Mouse (Mus musculus) left cerebral cortex, postnatal 25 days (tissue): Measurements from ENCODE around the gene Golga4. TPM values are rescaled to one million over a fixed set of nuclear protein-coding genes. Genes with fewer than 3 reads are reported as not detected.

Experiments
- DNase-seq, 2 experiments: peaks; one replicate each; pipeline ENCODE4 v3.0.0; 2022; ENCODE audit warnings: low spot score in 2 of 2, mixed read lengths in 1 of 2
- intact Hi-C: fragments of 180-260 bp; cut with DNase I; formaldehyde crosslinking; loops from one replicate; pipeline ENCODE4 v1.15.1; 2025
- total RNA-seq, 2 experiments: library from RNA; stranded (reverse); gene quantifications; 2 replicates each; pipeline ENCODE4 v1.2.3; 2021

The Golga4 gene
- total RNA-seq, 2 experiments from 2014 or later = 85.3 to 104 TPM

DNA sequence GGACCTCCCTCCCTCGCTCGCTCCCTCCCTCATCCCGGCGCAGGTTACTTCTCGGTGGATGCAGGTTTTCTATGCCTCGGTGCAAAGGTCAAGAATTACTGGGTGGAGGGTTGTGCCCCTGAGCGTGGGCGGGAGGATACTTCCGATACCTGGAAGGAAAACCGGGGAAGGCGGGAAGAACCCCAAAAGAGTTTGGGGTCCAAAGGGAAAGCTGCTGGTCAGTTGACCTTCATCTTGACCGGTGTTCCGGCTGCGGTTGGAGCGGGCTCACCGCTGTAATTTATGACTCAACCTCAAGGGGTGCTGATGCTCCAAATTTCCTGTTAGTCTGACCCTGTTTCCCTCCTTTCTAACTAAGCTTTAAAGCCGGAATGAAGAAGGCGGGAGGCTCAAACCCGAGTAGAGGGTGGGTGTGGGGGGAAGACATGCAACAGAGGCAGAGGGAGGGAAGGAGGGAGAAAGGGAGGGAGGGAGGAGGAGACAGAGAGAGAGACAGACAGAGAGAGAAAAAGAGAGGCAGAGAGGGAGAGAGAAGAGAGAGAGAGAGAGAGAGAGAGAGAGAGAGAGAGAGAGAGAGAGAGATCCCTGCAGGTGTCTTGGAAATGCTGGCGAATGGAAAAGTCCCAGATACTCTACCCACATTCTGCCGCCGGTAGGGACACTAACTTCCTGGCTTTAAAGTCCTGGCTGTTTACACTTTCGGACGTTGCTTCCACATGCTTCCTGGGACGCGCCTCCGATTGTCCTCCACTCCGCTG lies 17.8 kb upstream of the Golga4 start:
- intact Hi-C loops = loop anchor here (2.0 kb wide), 1 partner anchor 436 kb away; no protein-coding TSS in a partner anchor
- peak in 1 of 2 experiments; percentile 24 for DNase-seq

DNA sequence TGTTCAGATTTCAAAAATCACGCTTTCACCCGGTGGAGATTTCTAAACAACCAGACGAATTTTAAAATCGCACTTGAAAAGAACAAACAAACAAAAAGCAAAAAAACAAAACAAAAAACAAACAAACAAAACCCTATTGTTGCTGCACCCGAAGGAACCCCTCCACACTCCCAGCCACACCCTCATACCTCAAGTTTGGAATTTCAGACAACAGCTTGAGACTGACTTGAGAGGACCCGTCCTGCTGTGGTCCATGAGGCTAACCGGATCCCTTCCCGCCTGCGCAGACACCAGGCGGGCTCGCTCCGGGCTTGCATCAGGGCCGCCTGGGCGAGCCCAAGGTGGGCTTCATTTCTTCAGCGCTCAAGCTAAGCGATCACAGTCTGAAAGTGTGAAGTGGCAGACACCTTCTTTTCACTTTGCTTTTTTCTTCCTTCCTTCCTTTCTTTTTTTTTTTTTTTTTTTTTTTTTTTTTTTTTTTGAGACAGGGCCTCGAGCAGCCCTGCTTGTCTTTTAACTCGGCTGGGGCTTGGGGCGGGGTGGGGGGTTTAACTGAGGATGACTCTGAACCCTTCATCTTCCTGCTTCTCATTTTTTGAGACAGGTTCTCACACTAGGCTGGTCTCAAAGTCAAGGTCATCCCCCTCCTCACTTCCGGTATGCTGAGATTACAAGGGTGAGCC lies 17.0 kb upstream of the Golga4 start:
- no peak for DNase-seq
- intact Hi-C loops = loop anchor here (1.0 to 2.0 kb wide), 2 partner anchors 390 to 436 kb away; no protein-coding TSS in a partner anchor

DNA sequence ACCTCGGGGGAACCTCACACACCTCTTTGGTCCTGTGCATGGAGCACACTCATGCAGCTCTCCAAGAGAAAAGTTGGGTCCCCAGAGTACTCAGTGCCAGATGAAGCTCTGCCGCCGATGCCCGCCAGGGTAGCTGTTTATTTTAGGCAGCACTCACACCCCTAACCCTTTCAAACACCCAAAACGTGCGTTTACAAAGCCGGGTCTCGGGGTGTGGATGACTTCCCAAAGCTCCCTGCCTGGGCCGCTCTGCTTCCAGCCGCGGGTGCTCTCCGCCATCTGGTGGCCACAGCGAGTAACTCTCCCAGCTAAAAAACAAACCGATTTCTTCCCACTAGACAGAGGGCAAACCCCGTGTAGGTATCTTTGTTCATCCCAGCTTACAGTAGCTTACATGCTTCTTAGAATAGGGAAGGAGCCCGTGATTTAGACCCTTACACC lies 16.5 kb upstream of the Golga4 start:
- intact Hi-C loops = loop anchor here (1.0 to 2.0 kb wide), 2 partner anchors 390 to 437 kb away; no protein-coding TSS in a partner anchor
- DNase-seq = peak; percentile 66 to 71

DNA sequence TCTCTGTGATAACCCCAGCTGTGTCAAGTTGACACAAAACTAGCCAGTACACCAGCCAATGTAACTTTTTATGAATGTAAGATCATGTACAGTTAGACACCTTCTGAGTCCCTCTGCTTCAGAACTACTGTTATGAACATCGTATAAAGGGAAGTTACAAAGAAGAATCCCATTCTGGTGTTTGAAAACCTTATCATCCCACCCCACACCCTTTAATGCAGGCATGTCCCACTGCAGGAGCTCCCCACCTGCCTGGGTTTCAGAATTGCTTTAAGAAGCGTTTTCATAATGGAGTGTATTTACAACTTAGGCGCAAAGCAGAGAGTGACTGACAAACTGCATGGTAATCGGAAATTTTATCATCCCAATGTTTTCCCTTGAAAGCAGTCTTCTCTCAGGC lies 14.9 kb upstream of the Golga4 start:
- DNase-seq = no peak
- intact Hi-C loops = no loop called here

DNA sequence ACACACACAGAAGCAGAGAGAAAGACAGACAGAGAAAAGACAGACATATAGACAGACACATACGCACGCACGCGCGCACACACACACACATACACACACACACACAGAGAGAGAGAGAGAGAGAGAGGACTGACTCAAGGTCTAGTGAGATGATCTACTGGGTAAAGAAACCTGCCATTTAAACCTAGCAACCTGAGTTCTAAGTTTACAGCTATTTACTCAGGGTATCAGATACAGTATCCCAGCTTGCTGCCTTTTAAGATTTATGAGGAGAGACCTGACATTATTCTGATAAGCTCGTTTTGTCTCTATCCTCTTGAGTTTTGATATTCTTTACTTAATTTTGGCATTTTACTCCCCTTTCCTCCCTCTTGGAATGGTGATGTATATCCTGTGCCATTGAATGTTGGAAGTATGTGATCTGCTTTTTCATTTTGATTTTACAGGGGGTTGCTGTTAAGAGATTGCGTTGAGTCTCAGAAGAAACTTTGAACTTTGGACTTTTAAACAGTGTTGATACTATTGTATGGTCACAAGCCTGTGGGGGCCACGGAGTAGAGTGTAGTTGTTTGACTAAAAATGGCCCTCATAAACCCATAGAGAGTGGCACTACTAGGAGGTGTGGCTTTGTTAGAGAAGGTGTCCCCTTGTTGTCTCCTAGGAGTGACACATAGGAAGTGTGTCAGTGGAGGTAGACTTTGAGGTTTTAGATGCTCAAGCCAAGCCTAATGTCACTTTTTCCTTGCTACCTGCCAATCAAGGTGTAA lies 13.0 kb upstream of the Golga4 start:
- DNase-seq = no peak
- intact Hi-C loops = no loop called here

DNA sequence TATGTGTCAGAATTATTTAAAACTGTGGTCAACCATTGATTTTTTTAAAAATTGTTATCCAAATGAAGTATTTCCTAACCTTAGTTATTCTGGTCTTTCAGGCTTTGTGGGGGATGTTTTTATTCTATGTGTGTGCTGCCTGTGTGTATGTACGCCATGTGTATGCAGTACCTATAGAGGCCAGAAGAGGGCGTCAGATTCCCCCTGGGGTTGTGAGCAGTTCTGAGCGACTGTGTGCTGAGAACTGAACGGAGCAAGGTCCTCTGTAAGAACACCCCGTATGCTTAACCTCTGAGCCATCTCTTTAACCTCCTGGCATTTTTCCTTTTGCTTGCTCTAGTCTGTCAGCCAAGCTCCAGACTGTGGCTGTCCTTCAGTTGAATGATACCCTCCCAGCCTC lies 12.0 kb upstream of the Golga4 start:
- intact Hi-C loops = no loop called here
- no peak for DNase-seq

DNA sequence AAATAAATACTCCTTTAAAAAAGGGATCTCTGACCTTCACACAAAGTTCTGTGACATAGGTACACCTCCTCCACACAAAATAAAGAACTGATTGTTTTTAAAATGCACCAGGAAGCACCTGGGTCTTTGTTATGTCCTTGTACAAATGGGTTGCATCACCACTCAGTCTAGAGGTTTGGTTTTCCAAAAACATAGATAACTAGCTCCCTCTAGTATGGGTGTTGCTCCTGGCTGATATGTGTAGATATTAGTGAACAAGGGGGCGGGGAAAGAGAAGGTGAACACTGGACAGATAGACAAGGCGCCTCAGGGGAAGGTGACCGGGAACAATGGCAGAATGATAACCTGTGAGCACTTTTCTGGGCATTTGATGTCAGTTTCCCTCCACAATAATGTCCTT lies 10.1 kb upstream of the Golga4 start:
- intact Hi-C loops = no loop called here
- DNase-seq = no peak

DNA sequence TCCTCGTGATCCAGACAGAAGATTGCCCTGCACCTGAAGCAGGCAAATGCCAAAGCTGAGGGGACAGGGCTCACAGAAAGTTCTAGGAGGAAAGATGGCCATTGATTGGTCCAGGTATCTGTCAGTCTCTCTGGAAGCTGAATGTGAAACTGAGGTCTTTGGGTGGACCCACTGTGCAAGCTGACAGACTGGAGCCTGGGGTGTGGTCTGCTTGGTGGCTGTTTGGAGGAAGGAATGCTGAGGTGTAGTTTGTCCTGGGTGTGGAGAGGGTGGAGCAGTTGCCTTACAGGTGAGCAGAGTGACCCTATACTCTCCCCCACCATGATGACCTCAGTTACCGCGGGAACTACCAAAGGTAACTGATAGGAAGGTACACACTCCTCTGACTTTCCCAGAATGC lies 9.1 kb upstream of the Golga4 start:
- intact Hi-C loops = no loop called here
- no peak for DNase-seq

DNA sequence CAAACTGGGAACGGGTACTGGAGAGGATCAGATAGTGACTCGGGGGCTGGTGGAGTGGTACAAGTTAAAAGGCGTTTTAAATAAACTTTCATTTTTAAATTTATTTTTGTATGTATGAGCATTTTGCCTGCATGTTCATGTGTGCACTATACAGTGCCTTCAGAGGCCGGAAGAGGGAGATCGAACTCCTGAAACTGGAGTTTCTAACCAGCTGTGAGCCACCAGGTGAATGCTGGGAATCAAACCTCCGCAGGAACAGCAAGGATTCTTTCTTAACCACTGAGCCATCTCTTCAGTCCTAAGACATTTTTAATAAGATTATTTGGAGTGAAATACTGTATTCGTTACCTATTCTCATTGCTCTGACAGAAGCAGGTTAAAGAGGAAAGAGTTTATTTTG lies 8.0 kb upstream of the Golga4 start:
- no peak for DNase-seq
- intact Hi-C loops = no loop called here

DNA sequence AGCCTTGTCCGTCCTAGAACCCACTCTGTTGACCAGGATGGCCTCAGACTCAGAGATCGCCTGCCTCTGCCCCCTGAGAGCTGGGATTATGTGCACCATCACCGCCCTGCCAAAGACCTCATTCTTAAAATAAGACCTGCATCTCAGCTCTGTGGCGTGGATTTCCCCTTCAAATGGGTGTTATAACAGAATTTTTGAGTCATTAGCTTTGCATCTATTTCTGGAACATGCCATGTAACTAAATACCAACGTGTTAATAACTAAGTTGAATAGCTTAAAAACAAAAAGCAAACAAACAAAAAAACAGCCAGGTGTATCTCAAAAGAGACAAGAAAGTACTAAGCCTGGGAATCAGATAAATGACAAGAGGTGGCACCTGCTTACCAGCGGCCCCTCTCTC lies 5.1 kb upstream of the Golga4 start:
- intact Hi-C loops = no loop called here
- DNase-seq = no peak

DNA sequence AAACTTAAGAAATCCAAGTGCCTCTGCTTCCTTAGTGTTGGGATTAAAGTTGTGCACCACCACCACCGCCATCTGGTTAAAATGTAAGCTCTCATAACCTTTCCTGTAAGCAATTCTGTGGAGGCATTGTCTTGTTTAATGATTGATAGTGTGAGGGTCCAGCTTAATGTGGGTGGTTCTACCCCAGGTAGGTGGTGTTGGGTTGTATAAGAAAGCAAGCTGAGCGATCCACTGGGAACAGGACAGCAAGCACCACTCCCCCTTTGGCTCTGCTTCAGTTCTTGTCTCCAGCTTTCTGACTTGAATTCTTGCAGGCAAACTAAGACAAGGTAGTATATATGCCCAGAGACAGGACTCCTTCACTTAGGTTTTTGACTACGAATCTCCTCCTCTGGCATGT lies 1.4 kb upstream of the Golga4 start:
- DNase-seq = no peak
- intact Hi-C loops = loop anchor here (5.0 kb wide), 1 partner anchor 462 kb away; the partner anchor contains the start of gene Azi2

DNA sequence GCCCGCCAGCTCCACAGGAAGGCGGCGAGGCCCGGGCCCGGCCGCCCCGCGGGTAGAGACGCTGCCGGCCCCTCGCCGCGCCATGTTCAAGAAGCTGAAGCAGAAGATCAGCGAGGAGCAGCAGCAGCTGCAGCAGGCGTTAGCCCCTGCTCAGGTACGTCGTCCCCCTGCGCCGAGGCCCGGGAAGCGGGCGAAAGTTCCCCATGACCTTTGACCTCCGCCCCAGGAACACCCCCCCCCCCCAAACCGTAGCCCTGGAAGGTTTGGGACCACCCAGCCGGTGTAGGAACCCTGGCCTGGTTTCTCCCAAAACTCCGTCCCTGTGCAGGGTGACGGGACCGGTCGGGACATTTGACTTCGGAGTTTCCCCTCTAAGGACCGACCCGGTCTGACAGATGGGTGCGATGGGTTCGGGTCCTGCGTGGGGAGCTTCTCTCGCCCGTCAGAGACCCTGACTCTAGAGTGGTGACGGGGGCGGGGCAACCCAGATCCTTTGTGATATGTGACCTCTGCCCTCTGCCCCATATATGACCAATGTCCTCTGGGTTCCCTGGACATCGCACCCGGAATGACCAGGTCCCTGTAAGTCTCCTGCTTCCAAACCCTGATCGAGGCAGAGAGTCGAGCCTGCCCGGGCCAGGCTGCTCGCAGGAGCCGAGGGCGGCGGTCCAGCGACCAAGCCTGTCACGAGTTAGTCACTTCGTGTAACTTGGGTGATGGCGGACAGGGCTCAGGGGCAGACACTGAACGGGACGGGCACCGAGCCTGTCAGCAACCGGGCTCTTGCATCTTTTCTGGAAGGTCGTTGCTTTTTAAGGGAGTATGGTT lies 551 bp downstream of the Golga4 start:
- intact Hi-C loops = loop anchor here (5.0 kb wide), 1 partner anchor 464 kb away; the partner anchor contains the start of gene Azi2
- peak in 1 of 2 experiments; percentile 31 for DNase-seq

DNA sequence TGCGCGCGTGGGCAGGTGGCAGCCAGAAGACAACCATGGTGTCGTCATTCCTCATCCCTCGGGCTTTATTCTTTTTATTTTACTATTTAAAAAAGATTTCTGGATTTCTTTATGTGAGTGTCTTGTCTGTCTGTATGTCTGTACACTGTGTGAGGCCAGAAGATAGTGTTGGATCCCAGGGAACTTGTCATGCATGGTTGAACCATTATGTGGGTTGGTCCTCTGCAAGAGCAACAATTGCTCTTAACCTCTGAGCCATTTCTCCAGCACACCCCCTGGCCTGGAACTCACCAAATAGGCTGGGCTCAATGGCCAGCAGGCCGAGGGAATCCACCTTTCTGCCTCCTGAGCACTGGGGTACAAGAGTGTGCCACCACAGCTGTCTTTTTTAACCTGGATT lies 1.5 kb downstream of the Golga4 start:
- DNase-seq = no peak
- intact Hi-C loops = loop anchor here (5.0 kb wide), 1 partner anchor 465 kb away; the partner anchor contains the start of gene Azi2

DNA sequence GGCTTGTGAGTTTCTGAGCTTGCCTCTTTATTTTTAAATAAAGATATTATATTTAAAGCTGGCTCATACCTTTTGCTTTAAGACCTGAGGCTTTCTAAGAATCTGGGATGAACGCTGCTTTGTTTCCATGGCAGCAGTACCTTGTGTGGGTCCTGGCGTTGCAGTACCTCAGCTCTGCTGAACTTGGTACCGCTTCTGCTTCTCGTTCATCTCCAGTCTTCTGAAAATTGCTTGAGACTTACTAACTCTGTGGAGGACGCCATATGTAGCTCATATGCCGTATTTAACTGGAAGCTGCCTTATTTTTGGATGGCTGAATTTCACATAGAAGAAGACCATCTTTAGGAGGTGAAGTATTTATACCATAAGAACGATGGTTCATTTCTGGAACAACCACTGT lies 2.5 kb downstream of the Golga4 start:
- intact Hi-C loops = loop anchor here (5.0 kb wide), 1 partner anchor 466 kb away; the partner anchor contains the start of gene Azi2
- peak in 1 of 2 experiments; percentile 67 for DNase-seq

DNA sequence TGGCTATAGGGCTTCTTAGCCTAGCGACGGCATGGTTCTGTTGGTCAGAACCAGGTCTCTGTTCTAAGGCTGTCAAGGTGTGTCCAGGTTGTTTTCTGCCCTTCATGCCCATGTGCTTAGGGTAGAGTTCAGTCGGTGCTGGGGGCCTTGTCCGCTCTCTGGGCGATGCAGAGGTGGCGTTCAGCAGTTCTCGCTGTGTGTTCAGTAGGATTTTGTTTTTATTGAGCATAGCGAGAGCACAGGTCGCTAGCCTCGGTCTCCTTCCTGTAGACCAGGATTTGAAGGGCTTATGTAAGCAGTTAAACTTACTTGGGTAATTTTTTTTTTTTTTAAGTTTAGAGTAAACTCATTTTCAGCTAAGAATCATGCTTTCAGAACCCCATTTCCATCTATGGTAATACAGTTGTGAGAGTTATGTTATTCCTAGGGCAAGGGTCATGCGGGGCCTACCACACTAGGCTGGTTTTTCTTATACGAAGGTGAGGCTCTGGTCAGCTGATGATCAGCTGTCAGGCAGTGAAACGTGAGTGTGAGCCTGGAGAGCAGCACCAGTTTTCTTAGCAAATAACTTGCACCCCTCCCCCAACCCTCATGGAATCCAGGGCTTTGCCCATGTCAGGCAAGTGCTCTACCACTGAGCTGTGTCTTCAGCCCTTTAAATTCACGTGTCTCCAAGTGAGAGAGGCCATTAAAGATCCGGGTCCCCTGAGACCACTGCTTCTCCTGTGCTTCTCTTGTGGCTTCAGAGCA lies 5.0 kb downstream of the Golga4 start:
- no peak for DNase-seq
- intact Hi-C loops = no loop called here

DNA sequence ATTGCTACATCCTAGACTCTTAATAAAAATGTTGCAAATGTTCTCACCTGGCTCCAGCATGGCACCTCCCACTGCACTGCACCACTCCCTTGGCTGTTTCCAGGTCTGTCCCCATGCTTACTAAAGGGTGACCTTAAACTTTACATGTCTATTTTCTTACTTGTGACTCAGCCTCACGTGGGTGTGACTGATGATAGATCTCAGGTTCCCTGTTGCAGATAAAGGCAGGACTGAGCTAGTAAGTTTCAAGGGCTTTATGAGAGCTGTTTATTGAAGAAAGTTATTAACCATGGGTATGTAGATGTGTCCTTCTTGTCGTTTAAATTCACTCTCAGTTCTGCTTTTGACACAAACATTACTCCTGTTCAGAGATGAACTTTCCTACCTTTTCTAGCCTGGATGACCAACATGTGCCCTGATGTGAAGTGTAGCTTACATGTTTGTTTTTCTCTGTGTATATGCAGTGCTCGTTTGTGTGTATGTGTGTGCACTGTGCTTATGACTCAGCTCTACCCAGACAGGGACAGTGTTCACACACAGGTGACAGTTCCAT lies 6.7 kb downstream of the Golga4 start:
- intact Hi-C loops = no loop called here

DNA sequence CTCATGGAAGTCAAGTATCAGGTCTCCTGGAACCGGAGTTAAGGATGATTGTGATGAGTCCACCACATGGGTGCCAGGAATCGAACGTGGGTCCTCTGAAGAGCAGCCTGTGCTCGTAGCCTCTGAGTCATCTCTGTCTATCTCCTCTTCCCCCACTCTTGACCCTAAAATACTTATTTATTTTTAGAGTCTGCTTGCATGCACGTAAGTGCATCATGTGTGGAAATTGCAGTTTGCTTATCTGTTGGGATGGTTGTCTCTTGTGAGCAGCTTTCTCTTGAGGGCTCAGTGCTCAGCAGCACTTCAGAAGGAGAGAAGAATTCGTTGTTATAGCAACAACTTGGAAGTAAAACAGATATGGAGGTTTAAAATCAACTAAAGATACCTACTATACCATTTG lies 9.4 kb downstream of the Golga4 start:
- no peak for DNase-seq
- intact Hi-C loops = no loop called here

More for the DNA sequence above, 6.7 kb downstream of the Golga4 start:
- DNase-seq = no peak

DNA sequence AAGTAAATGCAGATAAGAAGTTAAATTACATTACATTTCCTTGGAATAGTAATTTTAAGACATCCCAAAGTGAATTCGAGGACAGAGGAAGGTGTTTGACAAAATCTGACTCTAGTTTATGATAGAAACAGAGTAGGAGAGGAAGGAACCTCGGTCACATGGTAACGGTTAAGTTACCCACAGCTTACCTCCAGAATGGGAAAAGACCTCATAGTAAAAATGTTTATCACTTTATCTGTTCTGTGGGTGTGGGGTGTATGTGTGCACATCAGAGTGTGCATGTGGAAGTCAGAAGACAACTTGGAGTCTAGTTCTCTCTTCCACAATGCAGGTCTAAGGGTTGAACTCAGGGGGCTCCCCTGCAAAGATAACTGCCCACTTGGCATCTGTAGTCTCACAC lies 10.1 kb downstream of the Golga4 start:
- intact Hi-C loops = no loop called here
- DNase-seq = no peak
